Mouse (Mus musculus) heart, postnatal 0 days (tissue): ENCODE data around the gene Kpna3. TPM values are rescaled to one million over a fixed set of nuclear protein-coding genes. Genes with fewer than 3 reads are reported as not detected.

Experiments
- ATAC-seq: fragments of 200-750 bp; cut with Nextera tagmentation; 2 replicates; pipeline ENCODE4 v1.8.0; 2017; ENCODE audit warnings: low read depth, moderate number of reproducible peaks, moderate library complexity; ENCODE audit not compliant: insufficient read depth
- DNase-seq: peaks from one replicate; pipeline ENCODE4 v3.0.0-alpha.2; 2016; ENCODE audit warnings: low spot score
- H3K27ac ChIP-seq: fragments of 300-500 bp; sonication (generic); 2 replicates; pipeline ENCODE4 v1.5.1; 2014; ENCODE audit warnings: low read depth, mild to moderate bottlenecking
- H3K27me3 ChIP-seq: fragments of 300-500 bp; sonication (generic); 2 replicates; pipeline ENCODE4 v1.6.1; 2014; ENCODE audit warnings: low read length, mixed read lengths; ENCODE audit not compliant: control insufficient read depth, insufficient read depth
- H3K36me3 ChIP-seq: fragments of 300-500 bp; sonication (generic); replicated peaks from 2 replicates; pipeline ENCODE4 v1.6.1; 2014; ENCODE audit warnings: low read length, mixed read lengths; ENCODE audit not compliant: control insufficient read depth, insufficient read depth
- H3K4me1 ChIP-seq: fragments of 300-500 bp; sonication (generic); 2 replicates; pipeline ENCODE4 v1.6.1; 2014; ENCODE audit warnings: antibody characterized with exemption; ENCODE audit not compliant: control insufficient read depth, insufficient read depth
- H3K4me2 ChIP-seq: fragments of 300-500 bp; sonication (generic); 2 replicates; pipeline ENCODE4 v1.6.1; 2014; ENCODE audit warnings: low read depth, mild to moderate bottlenecking, low read length, moderate library complexity
- H3K4me3 ChIP-seq: fragments of 300-500 bp; sonication (generic); 2 replicates; pipeline ENCODE4 v1.5.1; 2014; ENCODE audit warnings: low read depth, low read length
- H3K9ac ChIP-seq: fragments of 300-500 bp; sonication (generic); replicated peaks from 2 replicates; pipeline ENCODE4 v1.6.1; 2014; ENCODE audit warnings: low read depth, low read length, mixed read lengths
- H3K9me3 ChIP-seq: fragments of 300-500 bp; sonication (generic); replicated peaks from 2 replicates; pipeline ENCODE4 v1.6.1; 2016; ENCODE audit warnings: low read length; ENCODE audit not compliant: control insufficient read depth
- CTCF ChIP-seq: IDR thresholded peaks from 2 replicates; pipeline ENCODE4 v1.5.1; 2016; ENCODE audit warnings: antibody characterized with exemption, control low read depth, low read depth
- EP300 ChIP-seq: IDR thresholded peaks from 2 replicates; pipeline ENCODE4 v1.6.1; 2016; ENCODE audit warnings: antibody characterized with exemption, low read depth
- WGBS: fragments of 180-500 bp; shearing (Covaris S2); extraction: QIAGEN DNeasy Blood & Tissue Kit; methylation state at CpG from one replicate; pipeline ENCODE4 v1.1.7; 2014; 5-methylcytosine and 5-hydroxymethylcytosine counted together
- polyA plus RNA-seq: library from polyadenylated mRNA; unstranded; fragments of >200 nt; fragmentation: Nextera tagmentation; extraction: Ambion mirVana; gene quantifications from 2 replicates; pipeline ENCODE4 v1.2.1, GENCODE M21; 2015
- total RNA-seq: library from RNA; depleted of rRNA; stranded (reverse); fragments of >200 nt; gene quantifications from 2 replicates; pipeline ENCODE4 v1.2.3, GENCODE M21; 2014; ENCODE audit warnings: low replicate concordance

The Kpna3 gene
- total and polyA plus RNA-seq, 2 experiments from 2014 or later = 23.2 to 26.6 TPM

- Histone ChIP-seq H3K4me1 (no peaks in the 10 kb centered on the region), H3K36me3 (no peaks in the 10 kb centered on the region), H3K27me3 (no peaks in the 10 kb centered on the region), H3K9ac (no peak overlapping the region), H3K4me3 (no peak overlapping the region), H3K4me2 (no peak overlapping the region), H3K27ac (no peak overlapping the region), H3K9me3 (no peaks in the 10 kb centered on the region)
- DNase-seq (peak; percentile 17), ATAC-seq (no peak)
- TF ChIP-seq CTCF (peak; percentile 52), EP300 (no peak)
- 81% methylated on average over 10 of the region's 10 CpGs for WGBS
These were observed 92.6 kb downstream of the Kpna3 start for GRCm38 (mm10) chr14:61346827-61347698.

DNA sequence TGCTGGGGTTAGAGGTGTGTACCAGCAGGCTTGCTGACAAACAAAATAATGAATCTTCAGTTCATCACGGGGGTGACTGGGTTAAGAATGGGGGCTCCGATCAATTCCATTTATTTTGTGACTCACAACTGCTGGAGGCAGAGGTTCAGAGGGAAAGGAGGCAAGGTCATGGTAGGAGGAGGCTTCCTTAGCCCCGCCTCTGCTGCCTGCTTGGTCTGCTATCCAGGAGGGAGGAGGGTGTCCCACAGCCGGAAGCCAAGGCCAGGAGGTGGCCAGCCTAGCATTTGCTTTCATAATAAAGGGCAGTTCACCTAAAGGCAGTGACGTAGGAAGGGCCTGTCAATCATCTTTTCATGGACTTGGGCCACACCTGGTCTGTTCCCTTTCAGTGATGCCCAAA lies 95.1 kb downstream of the Kpna3 start:
- TF ChIP-seq CTCF = no peak
- no peak for TF ChIP-seq EP300
- Histone ChIP-seq H3K9ac (no peak overlapping the region), H3K4me1 (no peaks in the 10 kb centered on the region), H3K27me3 (no peaks in the 10 kb centered on the region), H3K9me3 (no peaks in the 10 kb centered on the region), H3K4me3 (no peak overlapping the region), H3K27ac (no peak overlapping the region), H3K36me3 (no peaks in the 10 kb centered on the region), H3K4me2 (no peak overlapping the region)
- ATAC-seq (no peak), DNase-seq (no peak)
- 85% methylated on average over 5 of the region's 5 CpGs for WGBS

DNA sequence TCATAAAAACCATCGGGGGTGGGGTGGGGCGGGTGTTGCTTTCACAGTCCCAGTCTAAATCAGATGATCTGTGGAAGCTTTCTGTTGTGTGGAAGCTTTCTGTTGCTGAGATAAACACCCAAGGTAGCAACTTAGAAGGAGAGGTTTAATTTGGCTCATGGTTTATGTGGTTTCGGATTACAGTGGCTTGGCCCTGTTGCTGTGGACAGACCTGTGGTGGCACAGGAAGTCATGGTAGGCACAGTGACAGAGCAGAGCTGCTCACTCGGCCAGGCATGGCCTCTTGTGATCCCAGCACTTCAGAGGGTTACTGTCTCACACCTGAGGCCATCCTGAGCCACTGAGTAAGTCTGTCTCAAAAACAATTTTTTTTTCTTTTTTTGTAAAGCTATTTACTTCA lies 100.3 kb downstream of the Kpna3 start:
- Histone ChIP-seq H3K9me3 (no peaks in the 10 kb centered on the region), H3K4me2 (no peak overlapping the region), H3K27ac (no peak overlapping the region), H3K4me1 (no peaks in the 10 kb centered on the region), H3K27me3 (no peaks in the 10 kb centered on the region), H3K9ac (no peak overlapping the region), H3K36me3 (no peaks in the 10 kb centered on the region), H3K4me3 (no peak overlapping the region)
- TF ChIP-seq EP300 (no peak), CTCF (no peak)
- ATAC-seq (no peak), DNase-seq (no peak)
- WGBS = 82% methylated on average over 4 of the region's 4 CpGs

GRCm38 (mm10) chr14:61330996-61331561 lies 108.6 kb downstream of the Kpna3 start:
- peak; percentile 79 for ATAC-seq
- no peaks in the 10 kb centered on the region for H3K36me3 ChIP-seq
- H3K9me3 ChIP-seq = no peaks in the 10 kb centered on the region
- peak; percentile 23; the same call in 1 of the 2 replicates for TF ChIP-seq EP300
- peak; percentile 94 for TF ChIP-seq CTCF
- peak overlapping the region; percentile 51 for H3K4me2 ChIP-seq
- peak overlapping the region; percentile 90 for H3K27ac ChIP-seq
- DNase-seq = peak; percentile 86
- no peaks in the 10 kb centered on the region for H3K27me3 ChIP-seq
- peaks cover 15% of the 10 kb centered on the region; the same call in 1 of the 2 replicates for H3K4me1 ChIP-seq
- H3K4me3 ChIP-seq = no peak overlapping the region
- WGBS = 13% methylated on average over 13 of the region's 13 CpGs
- no peak overlapping the region for H3K9ac ChIP-seq

DNA sequence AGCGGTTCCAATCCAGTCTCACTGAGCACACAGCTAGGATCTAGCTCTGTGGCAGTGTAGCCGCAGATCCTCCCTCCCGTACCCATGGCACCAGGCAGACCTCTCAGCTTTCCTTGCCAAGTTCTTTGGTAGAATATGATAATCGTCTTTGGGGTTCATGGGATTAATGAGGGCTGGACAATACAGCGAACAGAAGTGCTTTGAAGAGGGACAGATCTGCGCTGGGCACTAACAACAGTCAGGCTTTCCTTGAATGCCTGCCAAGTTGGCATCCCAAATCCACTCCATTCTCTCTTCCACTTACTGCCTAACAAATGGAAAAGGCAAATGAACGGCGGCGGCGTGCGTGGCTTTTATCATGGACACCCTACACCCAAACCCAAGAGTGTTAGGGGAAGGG lies 109.1 kb downstream of the Kpna3 start:
- TF ChIP-seq EP300 (no peak), CTCF (no peak)
- Histone ChIP-seq H3K4me3 (no peak overlapping the region), H3K27me3 (no peaks in the 10 kb centered on the region), H3K36me3 (no peaks in the 10 kb centered on the region), H3K4me2 (peak overlapping the region; percentile 51; the same call in 1 of the 2 replicates), H3K9ac (no peak overlapping the region), H3K27ac (peak overlapping the region; percentile 90), H3K4me1 (peaks cover 15% of the 10 kb centered on the region; the same call in 1 of the 2 replicates), H3K9me3 (no peaks in the 10 kb centered on the region)
- DNase-seq (no peak), ATAC-seq (peak; percentile 18)
- WGBS = 46% methylated on average over 11 of the region's 11 CpGs
